ENCODE assay signal across 8 mouse cellular contexts in the genomic region with DNA sequence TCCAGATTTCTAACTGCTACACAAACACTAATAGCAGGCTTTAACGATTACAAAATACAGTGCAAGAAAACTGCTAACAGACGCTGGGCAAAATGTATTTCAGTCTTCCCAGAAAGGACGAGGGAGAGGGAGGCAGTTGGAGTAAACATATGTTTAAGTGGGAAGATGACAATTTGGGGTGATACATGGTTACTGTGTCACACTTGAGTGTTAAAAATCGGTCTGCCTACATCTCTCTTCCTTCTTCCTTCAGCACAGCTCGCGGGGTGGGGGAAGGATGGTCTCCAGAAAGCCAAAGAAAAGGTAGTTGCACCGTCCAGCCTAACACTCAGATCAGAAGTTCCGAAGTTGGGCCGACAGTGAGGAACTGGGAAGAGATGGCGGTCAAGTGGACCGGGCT. TPM values are rescaled to one million over a fixed set of nuclear protein-coding genes. Genes with fewer than 3 reads are reported as not detected.
DNase-seq lines count a peak whose midpoint lies in the region; ATAC-seq and TF ChIP-seq lines count a peak whose summit lies in the region.

No protein-coding gene starts in this region.

- ATAC-seq in forebrain, embryonic 16.5 days: no peak
- no peak for ATAC-seq in liver, embryonic 15.5 days (ENCODE audit: insufficient read depth)

- H3K36me3 ChIP-seq in forebrain, embryonic 16.5 days (ENCODE audit: control insufficient read depth, insufficient read depth): no peaks in the 10 kb centered on the region
- no peaks in the 10 kb centered on the region for H3K36me3 ChIP-seq in liver, embryonic 15.5 days (replicated peaks)

- under 1% methylated on average over 10 of the region's 11 CpGs for WGBS in forebrain, embryonic 16.5 days
- WGBS in liver, embryonic 15.5 days (ENCODE audit: insufficient replicate concordance): under 1% methylated on average over 11 of the region's 11 CpGs

- peak; percentile 25 to 68 for DNase-seq in layer of hippocampus, adult 18-20 months (ENCODE audit: low spot score in 2 of 2)
- DNase-seq in layer of hippocampus, adult 9-10 months (ENCODE audit: low spot score): no peak
- DNase-seq in telencephalon, adult 2 months (ENCODE audit: low read depth, low spot score): peak; percentile 52
- DNase-seq in thymus, postnatal 0 days (ENCODE audit: low spot score): no peak
- DNase-seq in embryo, embryonic 9.5 days (ENCODE audit: extremely low spot score): no peak

- H3K27me3 ChIP-seq in forebrain, embryonic 16.5 days (replicated peaks; ENCODE audit: control insufficient read depth, insufficient read depth, low read length): no peaks in the 10 kb centered on the region
- no peaks in the 10 kb centered on the region for H3K27me3 ChIP-seq in liver, embryonic 15.5 days

- H3K4me1 ChIP-seq in bone marrow macrophage, adult 2 months (ENCODE audit: control insufficient read depth, insufficient read depth, low read length): peaks cover 6% of the 10 kb centered on the region
- H3K4me1 ChIP-seq in forebrain, embryonic 16.5 days (replicated peaks; ENCODE audit: control insufficient read depth, insufficient read depth, low read length): peaks cover 11% of the 10 kb centered on the region
- peaks cover 19% of the 10 kb centered on the region for H3K4me1 ChIP-seq in liver, embryonic 15.5 days (replicated peaks)

- H3K4me3 ChIP-seq in bone marrow macrophage, adult 2 months (ENCODE audit: insufficient read depth, low read length): peak overlapping the region; percentile 72
- peak overlapping the region; percentile 72 for H3K4me3 ChIP-seq in forebrain, embryonic 16.5 days (replicated peaks; ENCODE audit: low read length)
- H3K4me3 ChIP-seq in liver, embryonic 15.5 days (replicated peaks): peak overlapping the region; percentile 78

- TF ChIP-seq POLR2A in bone marrow macrophage, adult 2 months (IDR thresholded peaks at IDR 0.05; ENCODE audit: borderline replicate concordance, low read depth, low read length): no peak

- no peak for TF ChIP-seq CTCF in bone marrow macrophage, adult 2 months (IDR thresholded peaks at IDR 0.05; ENCODE audit: low read depth, low read length)

- no peaks in the 10 kb centered on the region for H3K9me3 ChIP-seq in forebrain, embryonic 16.5 days (ENCODE audit: control insufficient read depth, low read length)
- H3K9me3 ChIP-seq in liver, embryonic 15.5 days (replicated peaks): no peaks in the 10 kb centered on the region

- peak overlapping the region; percentile 89 for H3K9ac ChIP-seq in forebrain, embryonic 16.5 days (replicated peaks; ENCODE audit: low read depth, low read length)
- peak overlapping the region; percentile 77 for H3K9ac ChIP-seq in liver, embryonic 15.5 days

- H3K27ac ChIP-seq in bone marrow macrophage, adult 2 months (ENCODE audit: insufficient read depth, low read depth, low read length): peak overlapping the region; percentile 76
- H3K27ac ChIP-seq in forebrain, embryonic 16.5 days (ENCODE audit: low read length): peak overlapping the region; percentile 98
- peak overlapping the region; percentile 90 for H3K27ac ChIP-seq in liver, embryonic 15.5 days (replicated peaks)

- peak overlapping the region; percentile 71 for H3K4me2 ChIP-seq in forebrain, embryonic 16.5 days (ENCODE audit: low read length)
- peak overlapping the region; percentile 88 for H3K4me2 ChIP-seq in liver, embryonic 15.5 days

RNA-seq across cellular contexts. Expression of a gene that starts 0.8 kb away (rescaled TPM):
- 10 to 100 TPM; 24.1 to 26.7 TPM for total RNA-seq in layer of hippocampus, adult 18-20 months (2021)
- 19.5 and 25.0 TPM in 2 replicates for polyA plus RNA-seq in bone marrow macrophage, adult 2 months (2012; ENCODE audit: insufficient read depth, insufficient read length, missing spikeins)
- polyA plus RNA-seq in forebrain, embryonic 16.5 days (2015; fragmentation: Nextera tagmentation; extraction: Ambion mirVana): 27.4 and 28.5 TPM in 2 replicates
- polyA plus RNA-seq in liver, embryonic 15.5 days (2015; fragmentation: Nextera tagmentation; extraction: Ambion mirVana): 9.6 and 10.0 TPM in 2 replicates
- polyA plus RNA-seq in thymus, postnatal 0 days (2015; fragmentation: Nextera tagmentation; extraction: Ambion mirVana): 47.4 and 51.1 TPM in 2 replicates

Comparison
In these comparisons a context has a peak if more than half of its experiments do, and no peak if none do; other contexts are left out.
1. DNase-seq: peak in layer of hippocampus, adult 18-20 months (2 of 2) and telencephalon, adult 2 months (single experiment); none in layer of hippocampus, adult 9-10 months (single experiment), thymus, postnatal 0 days (single experiment) and embryo, embryonic 9.5 days (single experiment).
2. Peak in every context shown above with its lines, with median percentiles within 50 percentile points of each other: H3K27ac ChIP-seq and H3K4me3 ChIP-seq.